Mouse (Mus musculus): ENCODE measurements at regions not wholly inside any gene's neighbourhood (a gene's known extent, or its start where the extent isn't known, plus 50 kb on each side); places are given as distances from the start of the nearest gene placed in this dataset.

- DNase-seq (ENCODE audit: low read depth, low spot score), result no peak
- no peak overlapping the region for H3K9ac ChIP-seq (ENCODE audit: insufficient read depth, low read depth, low read length, poor library complexity, severe bottlenecking)
- no peak for TF ChIP-seq CHD2 (IDR thresholded peaks at IDR 0.05; ENCODE audit: low read depth, low read length)
- TF ChIP-seq ZC3H11A (IDR thresholded peaks at IDR 0.05; ENCODE audit: borderline replicate concordance, low read depth, low read length), result no peak
- no peak for TF ChIP-seq ZNF384 (IDR thresholded peaks at IDR 0.05; ENCODE audit: low read depth, low read length)
- no peak for TF ChIP-seq HCFC1 (IDR thresholded peaks at IDR 0.05; ENCODE audit: borderline replicate concordance, insufficient read depth, low read length)
- TF ChIP-seq MAFK (IDR thresholded peaks at IDR 0.05; ENCODE audit: insufficient read depth, low read depth, low read length), result no peak
- H3K36me3 ChIP-seq (ENCODE audit: control insufficient read depth, insufficient read depth, low read length, poor library complexity, severe bottlenecking), result no peaks in the 10 kb centered on the region
- in situ Hi-C loops (cut with MboI; ENCODE audit: low sequenced_read_pairs in 2 of 2, unreplicated experiment in 2 of 2), result no loop called here
- no peaks in the 10 kb centered on the region for H3K9me3 ChIP-seq (ENCODE audit: control insufficient read depth, insufficient read depth, low read depth, low read length)
- no peaks in the 10 kb centered on the region for H3K4me1 ChIP-seq (ENCODE audit: control insufficient read depth in 2 of 2, insufficient read depth in 2 of 2, low read length in 2 of 2, poor library complexity in 1 of 2)
- H3K27ac ChIP-seq (ENCODE audit: insufficient read depth, low read depth, low read length, poor library complexity, severe bottlenecking), result no peak overlapping the region
- no peak overlapping the region for H3K4me3 ChIP-seq (ENCODE audit: insufficient read depth in 1 of 2, low read depth in 1 of 2, low read length in 2 of 2, poor library complexity in 1 of 2, severe bottlenecking in 1 of 2)
Measured at GRCm38 (mm10) chr2:117936590-117936989, 175.1 kb upstream of the Thbs1 start.

- DNase-seq (ENCODE audit: low read depth, low spot score), result no peak
- H3K27ac ChIP-seq (ENCODE audit: insufficient read depth, low read depth, low read length, poor library complexity, severe bottlenecking), result no peak overlapping the region
- in situ Hi-C loops (cut with MboI; ENCODE audit: low sequenced_read_pairs in 2 of 2, unreplicated experiment in 2 of 2), result no loop called here
Measured at GRCm38 (mm10) chr2:117938283-117939049, 173.2 kb upstream of the Thbs1 start.

GRCm38 (mm10) chr2:117941517-117942096, 170.1 kb upstream of the Thbs1 start:
- no peaks in the 10 kb centered on the region for H3K9me3 ChIP-seq (ENCODE audit: control insufficient read depth, insufficient read depth, low read depth, low read length)
- no peaks in the 10 kb centered on the region for H3K36me3 ChIP-seq (ENCODE audit: control insufficient read depth, insufficient read depth, low read length, poor library complexity, severe bottlenecking)
- in situ Hi-C loops (cut with MboI; ENCODE audit: low sequenced_read_pairs in 2 of 2, unreplicated experiment in 2 of 2), result no loop called here
- TF ChIP-seq CHD2 (IDR thresholded peaks at IDR 0.05; ENCODE audit: low read depth, low read length) (no peak), HCFC1 (IDR thresholded peaks at IDR 0.05; ENCODE audit: borderline replicate concordance, insufficient read depth, low read length) (no peak), MAFK (IDR thresholded peaks at IDR 0.05; ENCODE audit: insufficient read depth, low read depth, low read length) (no peak), ZC3H11A (IDR thresholded peaks at IDR 0.05; ENCODE audit: borderline replicate concordance, low read depth, low read length) (no peak)
- DNase-seq (ENCODE audit: low read depth, low spot score), result no peak
- H3K4me1 ChIP-seq (ENCODE audit: control insufficient read depth in 2 of 2, insufficient read depth in 2 of 2, low read length in 2 of 2, poor library complexity in 1 of 2), result no peaks in the 10 kb centered on the region
- no peak overlapping the region for H3K9ac ChIP-seq (ENCODE audit: insufficient read depth, low read depth, low read length, poor library complexity, severe bottlenecking)
- no peak overlapping the region for H3K4me3 ChIP-seq (ENCODE audit: insufficient read depth in 1 of 2, low read depth in 1 of 2, low read length in 2 of 2, poor library complexity in 1 of 2, severe bottlenecking in 1 of 2)
- no peak overlapping the region for H3K27ac ChIP-seq (ENCODE audit: insufficient read depth, low read depth, low read length, poor library complexity, severe bottlenecking)

More at GRCm38 (mm10) chr2:117938283-117939049, 173.2 kb upstream of the Thbs1 start:
- Histone ChIP-seq H3K4me3 (ENCODE audit: insufficient read depth in 1 of 2, low read depth in 1 of 2, low read length in 2 of 2, poor library complexity in 1 of 2, severe bottlenecking in 1 of 2) (no peak overlapping the region), H3K9me3 (ENCODE audit: control insufficient read depth, insufficient read depth, low read depth, low read length) (no peaks in the 10 kb centered on the region), H3K36me3 (ENCODE audit: control insufficient read depth, insufficient read depth, low read length, poor library complexity, severe bottlenecking) (no peaks in the 10 kb centered on the region), H3K4me1 (ENCODE audit: control insufficient read depth in 2 of 2, insufficient read depth in 2 of 2, low read length in 2 of 2, poor library complexity in 1 of 2) (no peaks in the 10 kb centered on the region), H3K9ac (ENCODE audit: insufficient read depth, low read depth, low read length, poor library complexity, severe bottlenecking) (no peak overlapping the region)
- no peak for TF ChIP-seq ZC3H11A (IDR thresholded peaks at IDR 0.05; ENCODE audit: borderline replicate concordance, low read depth, low read length)
- TF ChIP-seq HCFC1 (IDR thresholded peaks at IDR 0.05; ENCODE audit: borderline replicate concordance, insufficient read depth, low read length), result no peak
- no peak for TF ChIP-seq ZNF384 (IDR thresholded peaks at IDR 0.05; ENCODE audit: low read depth, low read length)
- no peak for TF ChIP-seq CHD2 (IDR thresholded peaks at IDR 0.05; ENCODE audit: low read depth, low read length)
- TF ChIP-seq MAFK (IDR thresholded peaks at IDR 0.05; ENCODE audit: insufficient read depth, low read depth, low read length), result no peak

- TF ChIP-seq MAFK (IDR thresholded peaks at IDR 0.05; ENCODE audit: insufficient read depth, low read depth, low read length) (no peak), ZC3H11A (IDR thresholded peaks at IDR 0.05; ENCODE audit: borderline replicate concordance, low read depth, low read length) (no peak), ZNF384 (IDR thresholded peaks at IDR 0.05; ENCODE audit: low read depth, low read length) (no peak), CHD2 (IDR thresholded peaks at IDR 0.05; ENCODE audit: low read depth, low read length) (no peak), HCFC1 (IDR thresholded peaks at IDR 0.05; ENCODE audit: borderline replicate concordance, insufficient read depth, low read length) (no peak)
- no peak overlapping the region for H3K4me3 ChIP-seq (ENCODE audit: insufficient read depth in 1 of 2, low read depth in 1 of 2, low read length in 2 of 2, poor library complexity in 1 of 2, severe bottlenecking in 1 of 2)
- H3K36me3 ChIP-seq (ENCODE audit: control insufficient read depth, insufficient read depth, low read length, poor library complexity, severe bottlenecking), result no peaks in the 10 kb centered on the region
- no peak for DNase-seq (ENCODE audit: low read depth, low spot score)
- no peaks in the 10 kb centered on the region for H3K9me3 ChIP-seq (ENCODE audit: control insufficient read depth, insufficient read depth, low read depth, low read length)
- H3K27ac ChIP-seq (ENCODE audit: insufficient read depth, low read depth, low read length, poor library complexity, severe bottlenecking), result no peak overlapping the region
- H3K9ac ChIP-seq (ENCODE audit: insufficient read depth, low read depth, low read length, poor library complexity, severe bottlenecking), result no peak overlapping the region
- in situ Hi-C loops (cut with MboI; ENCODE audit: low sequenced_read_pairs in 2 of 2, unreplicated experiment in 2 of 2), result no loop called here
- no peaks in the 10 kb centered on the region for H3K4me1 ChIP-seq (ENCODE audit: control insufficient read depth in 2 of 2, insufficient read depth in 2 of 2, low read length in 2 of 2, poor library complexity in 1 of 2)
Measured at GRCm38 (mm10) chr2:117943666-117944065, 168.0 kb upstream of the Thbs1 start.
